Mouse (Mus musculus): Measurements from ENCODE around the gene Pknox2. TPM values are rescaled to one million over a fixed set of nuclear protein-coding genes. Genes with fewer than 3 reads are reported as not detected.

Gene Pknox2
- polyA plus RNA-seq, 1 experiment: 32.2 TPM

DNA sequence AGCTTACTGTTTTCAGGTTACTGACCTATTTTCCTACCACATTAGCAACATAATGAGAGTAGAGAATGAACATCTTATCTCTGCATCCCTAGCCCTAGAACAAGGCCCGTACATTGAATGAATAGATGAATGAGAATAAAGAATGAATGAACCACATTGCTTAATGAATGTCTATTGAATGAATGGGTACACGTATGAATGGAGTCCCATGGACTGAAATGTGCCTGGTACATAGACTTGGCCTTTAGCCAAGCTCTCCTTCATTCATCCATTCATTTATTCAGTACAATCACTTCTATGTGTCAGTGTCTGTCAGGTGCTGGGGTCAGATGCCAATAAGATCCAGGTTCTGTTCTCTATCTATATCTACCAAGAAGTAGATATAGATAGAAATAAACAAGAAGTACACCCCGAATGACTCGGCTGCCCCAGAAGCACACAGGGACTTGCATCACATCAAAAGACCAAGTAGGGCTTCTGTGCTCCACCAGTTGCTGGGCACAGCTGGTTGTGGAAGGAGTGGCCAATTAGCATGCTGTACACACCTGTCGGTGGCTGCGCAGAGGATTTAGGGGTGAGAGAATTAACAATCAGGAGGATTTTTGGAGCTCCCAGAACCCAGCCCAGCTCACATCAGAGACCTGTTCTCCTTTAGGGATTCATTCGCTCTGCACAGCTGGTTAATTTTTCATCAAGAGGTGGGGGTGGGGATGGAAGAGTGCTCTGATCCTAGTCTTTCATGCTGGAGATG, 119.2 kb downstream of the Pknox2 start:
- WGBS: 86% methylated on average over 7 of the region's 7 CpGs
- H3K4me3 ChIP-seq (replicated peaks; ENCODE audit: extremely low read depth, low read depth, low read length): no peak overlapping the region
- no peaks in the 10 kb centered on the region for H3K4me1 ChIP-seq (ENCODE audit: control insufficient read depth, insufficient read depth, low read length)
- no peak for TF ChIP-seq CTCF (IDR thresholded peaks at IDR 0.05; ENCODE audit: insufficient read depth, low read length)
- no peak for TF ChIP-seq POLR2A (IDR thresholded peaks at IDR 0.05; ENCODE audit: borderline replicate concordance, extremely low read depth, low read depth, low read length)
- no peak for DNase-seq

DNA sequence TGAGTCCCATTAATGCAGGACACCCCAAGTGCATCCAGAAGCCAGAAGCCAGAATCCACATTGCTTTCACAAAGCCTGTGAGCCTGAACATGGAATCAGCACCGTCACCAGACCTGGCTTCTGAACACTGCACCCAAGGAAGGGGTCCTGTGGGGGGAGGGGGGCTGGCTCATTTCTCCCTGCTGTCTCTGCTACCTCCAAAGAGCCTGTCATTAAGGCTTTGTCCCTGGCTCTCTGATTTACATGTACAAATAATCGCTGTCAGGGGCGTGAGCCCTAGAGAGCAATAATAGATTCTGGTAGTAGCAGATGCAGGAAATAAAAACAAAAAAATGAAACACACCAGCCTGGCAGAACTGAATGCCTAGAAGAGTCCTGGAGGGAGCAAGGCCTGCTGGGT, 121.3 kb downstream of the Pknox2 start:
- DNase-seq: no peak
- TF ChIP-seq POLR2A (IDR thresholded peaks at IDR 0.05; ENCODE audit: borderline replicate concordance, extremely low read depth, low read depth, low read length): no peak
- no peak for TF ChIP-seq CTCF (IDR thresholded peaks at IDR 0.05; ENCODE audit: insufficient read depth, low read length)
- Histone ChIP-seq H3K4me1 (ENCODE audit: control insufficient read depth, insufficient read depth, low read length) (peaks cover 5% of the 10 kb centered on the region; the same call in 1 of the 2 replicates), H3K4me3 (replicated peaks; ENCODE audit: extremely low read depth, low read depth, low read length) (no peak overlapping the region)
- WGBS: 61% methylated on average over 3 of the region's 3 CpGs

DNA sequence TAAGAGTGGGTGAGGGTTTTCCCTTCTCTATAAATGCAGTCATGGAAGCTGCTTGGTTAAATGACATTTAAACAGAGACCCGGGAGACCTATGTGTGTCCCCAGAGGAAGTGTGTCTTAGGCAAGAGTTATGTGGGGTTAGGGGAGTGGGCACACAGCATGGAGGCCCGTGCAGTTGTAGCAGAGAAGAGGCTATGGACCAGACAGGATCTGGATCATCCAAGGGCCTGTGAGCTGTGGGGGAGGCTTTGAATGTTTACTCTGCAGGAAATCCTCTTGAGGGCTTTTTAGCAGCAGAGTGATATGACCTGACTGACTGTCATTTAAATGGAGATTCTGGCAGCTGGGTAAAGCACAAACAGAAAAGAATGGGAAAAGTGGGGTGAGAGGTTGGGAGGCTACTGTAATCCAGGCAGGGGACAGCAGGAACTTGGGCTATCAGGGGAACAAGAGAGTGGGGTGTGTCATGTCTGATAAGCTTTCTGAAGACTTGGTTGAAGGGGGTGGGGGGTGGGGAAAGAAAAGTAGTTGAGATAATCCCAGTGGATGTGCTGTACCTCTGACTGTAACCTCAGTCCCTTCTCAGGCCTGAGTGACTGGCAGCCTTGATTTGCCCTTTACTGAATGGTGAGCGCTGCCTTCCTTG, 125.5 kb downstream of the Pknox2 start:
- DNase-seq: no peak
- no peak for TF ChIP-seq POLR2A (IDR thresholded peaks at IDR 0.05; ENCODE audit: borderline replicate concordance, extremely low read depth, low read depth, low read length)
- no peak for TF ChIP-seq CTCF (IDR thresholded peaks at IDR 0.05; ENCODE audit: insufficient read depth, low read length)
- H3K4me3 ChIP-seq (replicated peaks; ENCODE audit: extremely low read depth, low read depth, low read length): no peak overlapping the region
- H3K4me1 ChIP-seq (ENCODE audit: control insufficient read depth, insufficient read depth, low read length): peaks cover 5% of the 10 kb centered on the region; the same call in 1 of the 2 replicates
- WGBS: 26% methylated on average over 3 of the region's 3 CpGs

DNA sequence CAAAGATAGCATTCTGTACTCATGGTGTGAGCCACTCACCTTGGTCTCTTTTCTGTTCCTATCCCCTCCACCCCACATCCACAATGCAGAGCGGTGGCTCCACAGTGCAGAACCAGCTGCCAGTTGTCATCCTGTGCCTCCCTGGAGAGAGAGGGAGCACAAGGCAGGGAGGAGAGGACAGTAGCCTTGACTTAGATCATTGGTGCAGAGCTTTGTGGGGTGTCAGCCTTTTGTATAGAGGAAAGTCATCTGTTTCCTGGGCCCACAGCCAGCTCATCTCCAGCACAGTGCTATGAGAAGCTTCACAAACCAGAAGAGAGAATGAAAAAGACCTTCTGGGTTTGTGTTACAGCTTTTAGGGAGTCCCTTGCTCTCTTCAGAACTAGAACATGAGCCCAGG, 129.1 kb downstream of the Pknox2 start:
- no peak for DNase-seq
- Histone ChIP-seq H3K4me3 (replicated peaks; ENCODE audit: extremely low read depth, low read depth, low read length) (no peak overlapping the region), H3K4me1 (ENCODE audit: control insufficient read depth, insufficient read depth, low read length) (peaks cover 5% of the 10 kb centered on the region; the same call in 1 of the 2 replicates)
- TF ChIP-seq CTCF (IDR thresholded peaks at IDR 0.05; ENCODE audit: insufficient read depth, low read length): no peak
- TF ChIP-seq POLR2A (IDR thresholded peaks at IDR 0.05; ENCODE audit: borderline replicate concordance, extremely low read depth, low read depth, low read length): no peak
- WGBS: 77% methylated on average over 1 of the region's 1 CpGs

DNA sequence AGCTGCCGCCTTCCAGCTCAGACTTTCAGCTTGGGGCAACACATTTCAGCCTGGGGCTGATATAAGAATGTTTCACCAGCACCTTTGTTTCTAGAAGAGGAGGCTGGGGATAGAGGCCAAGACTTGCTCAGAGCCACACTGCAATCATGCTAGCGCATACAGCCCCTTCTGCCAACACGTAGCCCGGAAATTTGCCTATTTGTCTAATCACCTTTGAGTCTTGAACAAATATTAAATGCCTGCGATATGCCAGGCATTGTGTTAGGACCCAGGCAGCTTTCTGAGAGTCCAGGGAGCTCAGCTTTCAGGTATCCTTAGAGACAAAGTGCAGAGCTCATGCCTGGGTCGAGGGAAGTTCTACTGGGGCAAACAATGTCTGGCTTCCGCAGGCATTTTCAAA, 130.0 kb downstream of the Pknox2 start:
- peaks cover 5% of the 10 kb centered on the region; the same call in 1 of the 2 replicates for H3K4me1 ChIP-seq (ENCODE audit: control insufficient read depth, insufficient read depth, low read length)
- 66% methylated on average over 7 of the region's 7 CpGs for WGBS
- DNase-seq: no peak
- TF ChIP-seq POLR2A (IDR thresholded peaks at IDR 0.05; ENCODE audit: borderline replicate concordance, extremely low read depth, low read depth, low read length) (no peak), CTCF (IDR thresholded peaks at IDR 0.05; ENCODE audit: insufficient read depth, low read length) (no peak)
- H3K4me3 ChIP-seq (replicated peaks; ENCODE audit: extremely low read depth, low read depth, low read length): no peak overlapping the region

DNA sequence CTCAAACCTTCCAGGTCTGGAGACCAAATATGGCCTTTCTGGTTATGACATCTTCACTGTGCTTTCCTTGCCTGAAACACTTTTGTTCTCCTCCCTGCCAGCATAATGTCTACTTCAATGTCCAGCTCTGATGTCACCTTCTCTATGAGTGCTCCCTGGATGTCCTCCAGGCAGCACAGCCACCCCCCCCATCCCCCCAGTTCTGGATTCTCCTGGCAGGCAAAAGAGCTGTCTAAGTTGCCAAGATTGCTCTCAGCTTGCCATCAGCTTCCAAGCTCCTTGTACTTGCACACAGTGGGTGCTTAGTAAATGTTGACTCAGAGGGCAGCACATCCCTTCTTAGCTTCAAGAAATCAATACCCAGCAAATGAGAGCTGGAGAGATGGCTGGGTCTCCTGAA, 131.0 kb downstream of the Pknox2 start:
- Histone ChIP-seq H3K4me3 (replicated peaks; ENCODE audit: extremely low read depth, low read depth, low read length) (no peak overlapping the region), H3K4me1 (ENCODE audit: control insufficient read depth, insufficient read depth, low read length) (no peaks in the 10 kb centered on the region)
- DNase-seq: no peak
- no peak for TF ChIP-seq POLR2A (IDR thresholded peaks at IDR 0.05; ENCODE audit: borderline replicate concordance, extremely low read depth, low read depth, low read length)
- no peak for TF ChIP-seq CTCF (IDR thresholded peaks at IDR 0.05; ENCODE audit: insufficient read depth, low read length)

DNA sequence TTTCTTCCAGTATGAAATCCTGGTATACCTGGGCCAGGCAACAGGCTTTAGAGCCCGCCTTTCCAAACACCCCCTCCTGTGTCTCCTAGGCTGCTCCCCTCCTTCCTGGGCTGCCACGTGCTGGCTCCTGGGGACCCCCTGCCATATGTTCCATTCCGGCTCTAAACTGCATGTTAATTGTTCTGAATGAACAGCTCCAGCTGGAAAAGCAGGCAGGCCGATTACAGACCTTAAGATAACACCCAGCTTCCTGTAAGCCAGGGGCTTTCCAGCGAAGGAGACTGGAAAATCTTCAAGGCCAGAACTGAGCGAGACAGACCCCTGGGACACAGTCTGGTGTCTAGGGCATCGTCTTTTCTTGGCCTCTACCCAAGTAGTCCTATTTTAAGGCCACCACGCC, 133.6 kb downstream of the Pknox2 start:
- TF ChIP-seq CTCF (IDR thresholded peaks at IDR 0.05; ENCODE audit: insufficient read depth, low read length): no peak
- no peak for TF ChIP-seq POLR2A (IDR thresholded peaks at IDR 0.05; ENCODE audit: borderline replicate concordance, extremely low read depth, low read depth, low read length)
- 28% methylated on average over 8 of the region's 8 CpGs for WGBS
- no peaks in the 10 kb centered on the region for H3K4me1 ChIP-seq (ENCODE audit: control insufficient read depth, insufficient read depth, low read length)
- H3K4me3 ChIP-seq (replicated peaks; ENCODE audit: extremely low read depth, low read depth, low read length): no peak overlapping the region
- no peak for DNase-seq

DNA sequence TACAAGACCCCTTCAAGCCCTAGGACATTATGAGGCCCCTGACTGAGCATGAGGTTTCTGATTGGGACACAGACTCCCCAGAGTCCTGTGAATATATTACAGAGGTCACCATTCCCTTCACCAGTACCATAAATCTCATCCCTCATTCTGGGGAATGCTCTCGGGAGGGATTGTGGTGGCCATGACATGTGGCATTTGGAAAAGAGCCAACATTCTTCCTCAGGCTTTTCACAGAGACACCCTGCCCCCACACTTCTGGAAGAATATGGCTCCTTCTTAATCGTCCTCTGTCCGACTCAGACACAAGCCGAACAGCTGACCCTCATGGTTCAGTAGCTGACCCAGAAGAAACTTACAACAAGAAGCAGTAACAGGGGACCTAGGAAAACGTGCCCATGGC, 139.1 kb downstream of the Pknox2 start:
- TF ChIP-seq POLR2A (IDR thresholded peaks at IDR 0.05; ENCODE audit: borderline replicate concordance, extremely low read depth, low read depth, low read length) (no peak), CTCF (IDR thresholded peaks at IDR 0.05; ENCODE audit: insufficient read depth, low read length) (no peak)
- no peak overlapping the region for H3K4me3 ChIP-seq (replicated peaks; ENCODE audit: extremely low read depth, low read depth, low read length)
- H3K4me1 ChIP-seq (ENCODE audit: control insufficient read depth, insufficient read depth, low read length): no peaks in the 10 kb centered on the region
- DNase-seq: no peak
- 57% methylated on average over 5 of the region's 5 CpGs for WGBS

DNA sequence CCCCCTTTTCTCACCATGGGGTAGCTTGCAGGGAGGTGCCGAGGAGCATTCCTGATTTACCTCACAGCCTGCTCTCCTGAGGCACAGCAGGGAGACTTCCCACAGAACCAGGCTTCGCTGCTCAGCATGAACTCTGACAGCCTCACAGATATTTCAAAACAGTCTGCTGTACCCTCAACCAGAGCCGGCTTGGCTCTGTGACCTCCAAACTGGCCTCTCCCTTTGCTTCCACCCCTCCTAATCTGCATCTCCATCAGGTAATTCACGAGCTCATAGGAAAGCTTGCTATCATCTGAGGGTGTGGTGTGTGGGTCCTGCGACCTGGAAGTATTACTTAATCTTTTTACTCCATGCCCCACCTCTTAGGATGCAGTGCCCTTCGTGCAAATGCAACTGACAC, 142.5 kb downstream of the Pknox2 start:
- TF ChIP-seq CTCF (IDR thresholded peaks at IDR 0.05; ENCODE audit: insufficient read depth, low read length) (no peak), POLR2A (IDR thresholded peaks at IDR 0.05; ENCODE audit: borderline replicate concordance, extremely low read depth, low read depth, low read length) (no peak)
- Histone ChIP-seq H3K4me1 (ENCODE audit: control insufficient read depth, insufficient read depth, low read length) (no peaks in the 10 kb centered on the region), H3K4me3 (replicated peaks; ENCODE audit: extremely low read depth, low read depth, low read length) (no peak overlapping the region)
- WGBS: 48% methylated on average over 6 of the region's 6 CpGs
- no peak for DNase-seq

Measured in lung, adult 2 months (tissue).